Mouse (Mus musculus) G1E (cell line): Measurements from ENCODE around the gene Adam1b. TPM values are rescaled to one million over a fixed set of nuclear protein-coding genes. Genes with fewer than 3 reads are reported as not detected.

Experiments used
- ATAC-seq: 2 replicates; pipeline ENCODE4 v1.8.0; 2016; ENCODE audit warnings: mild to moderate bottlenecking; ENCODE audit not compliant: insufficient number of reproducible peaks, poor library complexity, low FRiP score, severe bottlenecking; ENCODE audit errors: extremely low read depth
- DNase-seq: peaks from one replicate; pipeline ENCODE4 v3.0.0; 2012; ENCODE audit warnings: low spot score
- H3K27me3 ChIP-seq: 2 replicates; pipeline ENCODE4 v1.6.1; 2012; ENCODE audit warnings: mild to moderate bottlenecking, low read length, inconsistent platforms; ENCODE audit not compliant: insufficient read depth
- H3K36me3 ChIP-seq: replicated peaks from 2 replicates; pipeline ENCODE3; 2012; ENCODE audit warnings: mild to moderate bottlenecking, inconsistent platforms
- H3K4me1 ChIP-seq: 2 replicates; pipeline ENCODE4 v1.6.1; 2012; ENCODE audit warnings: low read depth, low read length, inconsistent platforms, mixed read lengths; ENCODE audit not compliant: insufficient read depth
- H3K4me3 ChIP-seq: 2 replicates; pipeline ENCODE4 v1.5.1; 2012; ENCODE audit warnings: low read depth, mild to moderate bottlenecking, inconsistent platforms, low read length, moderate library complexity, mixed read lengths
- H3K9me3 ChIP-seq: replicated peaks from 2 replicates; pipeline ENCODE4 v1.6.1; 2012; ENCODE audit warnings: inconsistent platforms
- CTCF ChIP-seq: IDR thresholded peaks from 2 replicates; pipeline ENCODE4 v1.5.1; 2012; ENCODE audit warnings: low read depth, low read length, inconsistent platforms, mixed read lengths
- GATA1 ChIP-seq: IDR thresholded peaks from 2 replicates; pipeline ENCODE4 v1.6.1; 2012; ENCODE audit warnings: borderline replicate concordance, low read length, inconsistent platforms, mixed read lengths
- GATA2 ChIP-seq: IDR thresholded peaks from 2 replicates; pipeline ENCODE4 v1.6.1; 2012; ENCODE audit warnings: low read depth, low read length, inconsistent platforms, borderline replicate concordance
- POLR2AphosphoS5 ChIP-seq: IDR thresholded peaks from 2 replicates; pipeline ENCODE4 v1.6.1; 2012; ENCODE audit warnings: low read depth, low read length, inconsistent platforms; ENCODE audit not compliant: insufficient replicate concordance
- TAL1 ChIP-seq: conservative IDR thresholded peaks from 2 replicates; pipeline ENCODE4 v1.6.1; 2012; ENCODE audit warnings: low read depth, low read length, inconsistent platforms, mixed read lengths
- polyA plus RNA-seq: library from polyadenylated mRNA; stranded (reverse); fragments of >175 nt; gene quantifications from 2 replicates; pipeline ENCODE4 v1.2.3, GENCODE M21; 2012
- total RNA-seq, 2 experiments: library from RNA; stranded (forward) in 1 of 2; stranded (reverse) in 1 of 2; fragments of 200-1000 nt in 1 of 2; fragments of >200 nt in 1 of 2; fragmentation: Nextera tagmentation in 1 of 2; gene quantifications; 2 replicates each; pipeline ENCODE4 v1.2.3; 2014 to 2017

Gene Adam1b
- total RNA-seq (2014; fragmentation: Nextera tagmentation) (not detected in 2 replicates), total RNA-seq (2017) (not detected in 2 replicates), polyA plus RNA-seq (not detected in 2 replicates)

DNA sequence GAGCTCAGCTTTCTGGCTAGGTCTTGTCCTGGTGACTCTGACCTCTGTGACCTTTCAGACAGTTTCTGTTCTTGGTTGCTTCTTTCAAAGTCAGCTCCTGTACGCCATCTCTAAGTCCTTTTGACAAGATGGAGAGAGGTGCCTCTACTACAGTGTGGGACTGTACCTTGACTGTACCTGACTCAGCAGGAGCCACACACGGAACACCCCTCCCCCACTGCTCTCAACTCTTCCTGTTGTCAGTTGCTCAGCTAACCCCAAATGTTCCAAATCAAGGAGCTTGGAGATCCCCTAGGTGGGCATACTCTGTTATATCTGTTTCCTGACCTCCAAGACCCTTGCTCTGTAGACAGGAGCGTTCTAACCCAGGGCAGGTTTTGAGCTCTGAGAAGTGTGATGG is at the start of gene Adam1b:
TSS of gene Adam1b (minus strand) at position 205 of the 400 bp plus-strand sequence.
- ATAC-seq (no peak), DNase-seq (no peak)
- Histone ChIP-seq H3K27me3 (peaks cover 39% of the 10 kb centered on the region), H3K9me3 (no peaks in the 10 kb centered on the region), H3K36me3 (no peaks in the 10 kb centered on the region), H3K4me3 (no peak within 1 kb of the TSS), H3K4me1 (0 out of 2 replicates have a peak, but pooled peaks cover 4% of the 10 kb centered on the region)
- no peak for TF ChIP-seq POLR2AphosphoS5
- no peak for TF ChIP-seq TAL1
- TF ChIP-seq CTCF = no peak
- no peak for TF ChIP-seq GATA2
- TF ChIP-seq GATA1 = no peak

DNA sequence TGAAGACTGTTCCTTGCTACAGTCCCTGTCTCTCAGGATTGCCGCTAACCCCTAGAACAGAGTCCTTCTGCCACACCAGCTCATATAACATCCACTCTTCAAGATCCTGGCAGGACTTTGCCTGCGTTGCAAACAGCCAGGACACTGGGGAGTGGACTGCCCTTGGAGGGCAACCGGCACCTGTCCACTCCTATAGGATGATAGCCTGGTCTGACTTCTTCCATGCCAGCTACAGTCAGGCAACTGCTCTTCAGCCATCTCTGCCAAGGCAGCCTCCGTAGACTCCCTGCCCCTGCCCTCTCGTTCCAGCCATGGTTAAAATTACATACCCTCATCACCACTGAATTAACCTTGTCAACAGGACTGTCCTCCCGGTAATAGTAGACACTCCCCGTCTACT is 46.0 kb upstream of the Adam1b start:
- Histone ChIP-seq H3K27me3 (peaks cover 6% of the 10 kb centered on the region), H3K9me3 (no peaks in the 10 kb centered on the region), H3K4me3 (no peak overlapping the region), H3K36me3 (peaks cover 17% of the 10 kb centered on the region), H3K4me1 (peaks cover 19% of the 10 kb centered on the region)
- TF ChIP-seq TAL1 = no peak
- TF ChIP-seq GATA1 = no peak
- no peak for TF ChIP-seq CTCF
- TF ChIP-seq POLR2AphosphoS5 = no peak
- TF ChIP-seq GATA2 = no peak
- DNase-seq (no peak), ATAC-seq (no peak)

DNA sequence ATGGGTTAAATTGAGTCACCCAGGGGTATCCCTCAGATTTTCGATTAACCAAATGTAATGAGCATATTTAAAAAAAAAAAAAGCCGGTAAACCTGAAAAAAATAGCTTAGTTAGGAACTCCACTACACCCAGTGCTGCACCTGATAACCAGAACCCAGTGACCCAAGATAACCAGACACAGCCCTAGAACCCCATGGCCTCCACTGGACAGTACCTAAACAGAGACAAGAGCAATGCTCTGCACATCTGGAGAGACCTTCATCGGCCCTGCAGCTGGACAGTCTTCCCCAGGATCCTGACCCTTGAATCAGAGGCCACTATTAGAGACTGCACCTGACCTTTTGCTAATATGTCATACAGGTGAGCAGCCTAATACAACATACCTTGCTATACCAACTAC is 43.8 kb upstream of the Adam1b start:
- H3K4me1 ChIP-seq = peaks cover 30% of the 10 kb centered on the region
- DNase-seq (no peak), ATAC-seq (no peak)
- no peak for TF ChIP-seq CTCF
- TF ChIP-seq GATA2 = no peak
- TF ChIP-seq TAL1 = no peak
- no peak for TF ChIP-seq POLR2AphosphoS5
- no peak for TF ChIP-seq GATA1
- H3K4me3 ChIP-seq = no peak overlapping the region
- H3K9me3 ChIP-seq = no peaks in the 10 kb centered on the region
- H3K36me3 ChIP-seq = peaks cover 25% of the 10 kb centered on the region
- H3K27me3 ChIP-seq = peaks cover 4% of the 10 kb centered on the region; the same call in 1 of the 2 replicates

DNA sequence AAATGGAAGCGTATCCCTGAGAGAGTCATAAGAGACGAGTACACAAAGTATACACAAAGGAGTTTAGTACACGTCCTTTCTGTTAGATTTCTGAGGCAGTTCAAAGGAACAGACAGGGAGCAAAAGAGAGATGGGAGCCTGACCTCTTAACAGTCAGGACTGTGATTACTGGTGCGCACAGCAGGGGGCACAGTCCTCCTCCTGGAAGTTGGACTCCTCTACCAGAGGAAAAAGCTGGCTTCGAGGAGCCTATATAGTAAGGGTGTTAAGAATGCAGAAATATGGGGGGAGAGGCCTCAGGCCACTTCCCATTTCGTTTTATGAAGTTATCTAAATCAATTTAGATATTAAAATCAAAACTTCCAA is 43.3 kb upstream of the Adam1b start:
- H3K27me3 ChIP-seq = peaks cover 4% of the 10 kb centered on the region; the same call in 1 of the 2 replicates
- H3K4me3 ChIP-seq = peak overlapping the region; percentile 83
- H3K4me1 ChIP-seq = peaks cover 30% of the 10 kb centered on the region
- peaks cover 26% of the 10 kb centered on the region for H3K36me3 ChIP-seq
- ATAC-seq (no peak), DNase-seq (peak; percentile 54)
- no peaks in the 10 kb centered on the region for H3K9me3 ChIP-seq
- no peak for TF ChIP-seq GATA1
- 0 out of 2 replicates have a peak, but pooled peaks have one; percentile 5 for TF ChIP-seq CTCF

DNA sequence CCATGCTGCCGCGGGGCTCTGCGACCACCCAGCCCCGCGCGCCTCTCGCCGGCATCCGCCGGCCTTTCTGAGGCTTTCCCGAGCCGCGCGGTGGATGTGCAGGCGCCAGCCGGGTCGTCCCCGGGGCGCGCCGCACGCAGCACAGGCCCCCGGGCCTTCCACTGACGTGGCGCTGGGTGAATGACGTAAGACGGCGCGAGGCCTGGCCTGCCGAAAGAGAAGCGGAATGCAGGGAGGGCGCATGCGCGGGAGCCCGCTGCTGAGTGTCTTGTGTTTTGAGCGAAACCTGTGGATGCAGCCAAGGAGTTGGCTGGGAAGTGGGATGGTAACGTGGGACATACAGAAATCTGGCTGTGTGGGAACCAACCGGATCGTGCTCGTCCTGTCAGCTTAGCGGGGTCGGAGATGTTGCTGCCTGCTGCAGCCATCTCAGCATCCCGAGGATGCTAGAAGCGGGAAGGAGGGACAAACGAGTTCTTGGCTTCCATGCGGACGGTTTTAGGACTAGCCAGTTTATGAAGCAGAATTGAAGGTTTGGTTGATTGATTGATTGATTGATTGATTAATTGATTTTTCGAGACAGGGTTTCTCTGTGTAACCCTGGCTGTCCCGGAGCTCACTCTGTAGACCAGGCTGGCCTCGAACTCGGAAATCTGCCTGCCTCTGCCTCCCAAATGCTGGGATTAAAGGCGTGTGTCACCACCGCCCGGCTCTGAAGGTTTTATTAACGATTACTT is 42.7 kb upstream of the Adam1b start, which contains the start of gene Mapkapk5:
TSS of gene Mapkapk5 (minus strand) at position 113 of the 737 bp plus-strand sequence.
- peak within 1 kb of the TSS; percentile 83 for H3K4me3 ChIP-seq
- H3K9me3 ChIP-seq = no peaks in the 10 kb centered on the region
- peak; percentile 90 for DNase-seq
- H3K36me3 ChIP-seq = peaks cover 29% of the 10 kb centered on the region
- TF ChIP-seq CTCF (no peak), TAL1 (no peak), GATA1 (no peak), POLR2AphosphoS5 (no peak), GATA2 (no peak)
- peak; percentile 86 for ATAC-seq
- peaks cover 4% of the 10 kb centered on the region; the same call in 1 of the 2 replicates for H3K27me3 ChIP-seq
- peaks cover 30% of the 10 kb centered on the region for H3K4me1 ChIP-seq

DNA sequence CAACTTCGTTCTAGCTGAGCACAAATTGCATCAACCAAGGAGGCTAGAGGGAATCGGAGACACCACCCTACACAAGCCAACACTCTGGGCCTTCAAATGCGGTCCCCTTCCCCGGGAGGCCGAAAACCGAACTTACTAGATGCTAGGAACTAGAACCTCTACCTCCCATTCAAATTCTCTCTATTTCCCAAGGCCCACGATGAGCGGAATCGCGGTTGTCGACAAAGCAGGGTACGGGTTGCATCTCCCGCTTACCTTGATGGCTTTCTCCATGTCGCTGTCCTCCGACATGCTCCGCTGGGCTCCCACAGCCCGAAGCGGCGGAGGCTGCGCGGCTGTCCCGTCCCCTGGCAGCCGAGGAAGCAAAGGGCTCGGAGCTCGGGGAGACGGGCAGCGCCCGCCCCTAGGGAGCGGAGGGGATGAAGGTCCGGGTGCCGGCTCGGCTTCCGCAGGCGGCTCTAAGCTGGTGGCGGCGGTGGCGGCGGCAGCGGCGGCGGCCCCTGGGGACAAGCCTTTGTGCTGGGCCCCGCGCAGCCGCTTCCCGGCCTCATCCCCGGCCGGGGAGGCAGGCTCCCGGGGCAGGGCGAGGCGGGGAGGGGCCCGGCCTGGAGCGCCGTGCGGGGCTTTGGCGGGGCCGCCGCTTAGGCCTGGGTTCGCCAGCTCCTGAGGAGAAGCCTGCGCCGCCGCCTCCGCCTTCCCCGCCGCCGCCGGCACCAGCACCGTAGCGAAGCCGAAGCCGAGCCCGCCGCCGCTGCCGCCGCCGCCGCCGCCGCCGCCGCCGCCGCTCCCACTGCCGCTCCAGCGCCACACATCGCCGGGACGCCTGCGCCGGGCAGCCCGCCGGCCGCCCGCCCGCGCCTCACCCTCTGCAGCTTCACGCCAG is 41.9 kb upstream of the Adam1b start, which contains the start of the genes Adam1a and Gm42878:
TSS of gene Adam1a (minus strand) at position 573 of the 883 bp plus-strand sequence.
TSS of gene Gm42878 (minus strand) at position 573 of the 883 bp plus-strand sequence.
- H3K4me1 ChIP-seq = peaks cover 30% of the 10 kb centered on the region
- peak within 1 kb of the TSS; percentile 83 for H3K4me3 ChIP-seq
- H3K9me3 ChIP-seq = no peaks in the 10 kb centered on the region
- ATAC-seq (no peak), DNase-seq (peak; percentile 66)
- no peaks in the 10 kb centered on the region for H3K27me3 ChIP-seq
- TF ChIP-seq GATA1 = no peak
- no peak for TF ChIP-seq CTCF
- no peak for TF ChIP-seq TAL1
- TF ChIP-seq GATA2 = no peak
- no peak for TF ChIP-seq POLR2AphosphoS5
- H3K36me3 ChIP-seq = peaks cover 37% of the 10 kb centered on the region
